Mouse (Mus musculus): ENCODE data around the gene Pak1. TPM values are rescaled to one million over a fixed set of nuclear protein-coding genes. Genes with fewer than 3 reads are reported as not detected.

Pak1 gene
- 116 and 117 TPM in 2 replicates for polyA plus RNA-seq (2012; rRNA removed)

DNA sequence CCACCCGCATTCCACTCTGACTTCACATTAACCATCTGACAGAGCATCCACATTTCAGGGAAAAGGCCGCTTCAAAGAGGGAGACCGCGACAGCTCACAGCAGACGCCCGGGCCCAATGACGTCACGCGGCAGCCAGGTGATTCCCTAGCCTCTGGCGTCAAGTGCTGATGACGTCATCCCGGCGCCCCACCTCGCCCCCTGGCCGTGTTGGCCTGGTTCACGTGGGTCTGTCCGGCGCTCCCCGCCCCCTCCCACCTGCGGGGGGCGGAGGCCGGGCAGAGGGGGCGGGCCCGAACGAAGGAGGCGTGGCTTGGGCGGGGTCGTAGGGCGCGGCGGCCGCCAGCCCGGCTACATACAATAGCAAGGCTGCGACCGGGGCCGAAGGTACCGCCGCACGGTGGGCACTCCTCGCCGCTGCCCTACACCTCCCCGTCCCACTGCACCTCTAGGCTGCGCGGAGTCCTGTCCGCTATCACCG lies at the start of gene Pak1:
Gene Pak1, plus strand, starts transcription at position 352 of the 479 bp plus-strand sequence.

DNA sequence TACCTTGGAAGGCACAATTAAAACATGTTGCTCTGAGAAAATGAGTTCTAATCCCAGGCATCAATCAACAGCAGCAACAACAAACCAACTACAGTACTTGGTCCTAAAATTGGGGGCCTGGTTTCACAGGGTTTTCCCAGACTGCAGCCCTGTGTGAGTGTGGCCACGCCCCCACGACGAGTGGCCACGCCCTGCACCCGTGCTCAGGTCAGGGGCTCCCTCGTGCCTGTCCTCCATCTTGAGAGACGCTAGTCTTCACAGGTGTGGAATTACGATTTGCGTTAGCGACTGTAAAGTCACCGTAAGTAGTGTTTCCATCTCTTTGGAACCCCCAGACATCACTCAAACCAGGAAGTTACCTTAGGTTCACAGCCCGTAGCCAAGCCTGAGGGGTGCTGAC lies 131.4 kb downstream of the Pak1 start, which contains the start of gene Gdpd4:
Gene Gdpd4, plus strand, starts transcription at position 214 of the 400 bp plus-strand sequence.

Other genes starting within 250 kb of the Pak1 start
- gene Aamdc, start 209.0 kb upstream of the Pak1 start, polyA plus RNA-seq (2012; rRNA removed) = 48.0 and 52.3 TPM in 2 replicates
- 12.7 and 12.8 TPM in 2 replicates for gene Rsf1, start 208.7 kb upstream of the Pak1 start, polyA plus RNA-seq (2012; rRNA removed)
- gene Clns1a, start 91.9 kb upstream of the Pak1 start, polyA plus RNA-seq (2012; rRNA removed) = 116 and 117 TPM in 2 replicates
- 11.5 and 12.2 TPM in 2 replicates for gene Aqp11, start 50.3 kb upstream of the Pak1 start, polyA plus RNA-seq (2012; rRNA removed)
- 0.03 and 0.05 TPM in 2 replicates for gene Gdpd4, start 131.4 kb downstream of the Pak1 start, polyA plus RNA-seq (2012; rRNA removed)

Data from central nervous system, embryonic 18 days (tissue).